Mouse (Mus musculus) E14TG2a.4 (cell line): ENCODE results near the gene Zmynd12.

Source experiments
- CTCF ChIP-seq: conservative IDR thresholded peaks from 2 replicates; pipeline ENCODE4 v1.5.1; 2014; ENCODE audit warnings: low read length
- NANOG ChIP-seq: IDR thresholded peaks from 2 replicates; pipeline ENCODE4 v1.6.1; 2014; ENCODE audit warnings: borderline replicate concordance, low read length, mixed read lengths
- POU5F1 ChIP-seq: IDR thresholded peaks from 2 replicates; pipeline ENCODE4 v1.6.1; 2014; ENCODE audit warnings: low read length, borderline replicate concordance

- TF ChIP-seq CTCF (no peak), NANOG (no peak), POU5F1 (no peak)
These were observed 19.9 kb downstream of the Zmynd12 start for GRCm38 (mm10) chr4:119442539-119442938.
